Mouse (Mus musculus) bone marrow macrophage, adult 2 months (primary cell): ENCODE data around the gene Rab3d. TPM values are rescaled to one million over a fixed set of nuclear protein-coding genes. Genes with fewer than 3 reads are reported as not detected.

ENCODE experiments used
- H3K27ac ChIP-seq: 2 replicates; pipeline ENCODE4 v1.5.1; 2012; ENCODE audit warnings: low read depth, low read length; ENCODE audit not compliant: insufficient read depth
- H3K4me1 ChIP-seq: 2 replicates; pipeline ENCODE4 v1.6.1; 2012; ENCODE audit warnings: low read length; ENCODE audit not compliant: control insufficient read depth, insufficient read depth
- H3K4me3 ChIP-seq: 2 replicates; pipeline ENCODE4 v1.5.1; 2012; ENCODE audit warnings: mild to moderate bottlenecking, low read length, moderate library complexity; ENCODE audit not compliant: insufficient read depth
- CTCF ChIP-seq: IDR thresholded peaks from 2 replicates; pipeline ENCODE4 v1.5.1; 2012; ENCODE audit warnings: low read depth, mild to moderate bottlenecking, low read length, moderate library complexity
- POLR2A ChIP-seq: IDR thresholded peaks from 2 replicates; pipeline ENCODE4 v1.6.1; 2012; ENCODE audit warnings: mild to moderate bottlenecking, low read depth, low read length, borderline replicate concordance
- polyA plus RNA-seq: library from polyadenylated mRNA; stranded (reverse); fragments of >200 nt; gene quantifications from 2 replicates; pipeline ENCODE4 v1.2.4, GENCODE M21; 2012; ENCODE audit not compliant: missing spikeins, insufficient read depth, insufficient read length

The Rab3d gene
- polyA plus RNA-seq, result 26.9 and 32.4 TPM in 2 replicates

DNA sequence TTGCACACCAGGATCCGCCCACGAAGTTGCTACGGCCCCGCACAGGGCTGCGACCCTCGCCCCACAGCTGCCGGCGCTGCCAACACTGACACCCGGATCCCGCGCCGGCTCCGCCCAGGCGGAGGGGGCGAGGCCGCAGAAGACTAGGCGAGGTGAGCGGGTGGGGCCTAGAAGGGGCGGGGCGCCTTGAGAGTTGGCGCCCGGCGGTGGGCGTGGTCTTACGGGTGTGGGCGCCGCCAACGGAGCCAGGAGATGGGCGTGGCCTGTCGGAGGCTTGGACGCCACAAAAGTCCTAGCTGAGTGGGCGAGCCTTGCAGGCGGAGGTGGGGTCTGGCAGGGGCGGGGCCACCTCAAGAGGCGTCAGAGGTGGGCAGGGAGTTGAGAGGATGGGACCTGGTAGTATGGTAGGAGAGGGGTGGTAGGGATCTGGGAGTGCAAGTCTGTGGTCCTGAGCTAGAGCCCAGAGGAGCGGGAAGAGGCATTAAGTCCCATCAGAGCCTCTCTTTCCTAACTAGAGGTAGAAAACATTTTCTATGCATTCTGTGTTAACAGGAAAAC, at the start of gene Rab3d:
TSS of gene Rab3d (minus strand) at position 158 of the 558 bp plus-strand sequence.
- TF ChIP-seq POLR2A (no peak), CTCF (no peak)
- H3K4me3 ChIP-seq, result peak within 1 kb of the TSS; percentile 94
- H3K4me1 ChIP-seq, result peaks cover 7% of the 10 kb centered on the region
- H3K27ac ChIP-seq, result no peak within 1 kb of the TSS

DNA sequence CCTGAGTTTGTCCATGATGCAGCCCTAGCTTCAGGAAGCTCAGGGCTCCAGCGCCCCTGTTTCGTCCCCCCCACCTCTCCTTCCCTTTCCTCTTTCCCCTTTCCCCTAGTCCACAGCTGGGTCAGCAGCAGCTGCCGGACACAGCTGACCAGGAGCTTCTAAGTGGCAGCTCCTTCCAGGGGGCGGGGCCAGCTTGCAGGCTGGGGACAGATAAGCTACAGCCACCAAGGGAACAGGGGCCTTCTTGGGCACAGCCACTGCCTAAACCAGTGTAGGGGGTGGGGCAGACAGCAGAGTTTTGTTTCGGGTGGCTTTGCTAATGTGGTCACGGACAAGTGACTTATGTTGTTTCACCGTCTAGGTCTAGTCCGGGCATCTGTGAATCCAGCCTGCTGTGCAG, 45.4 kb upstream of the Rab3d start, which contains the start of gene Epor:
TSS of gene Epor (minus strand) at position 90 of the 400 bp plus-strand sequence.
- H3K27ac ChIP-seq, result no peak within 1 kb of the TSS

DNA sequence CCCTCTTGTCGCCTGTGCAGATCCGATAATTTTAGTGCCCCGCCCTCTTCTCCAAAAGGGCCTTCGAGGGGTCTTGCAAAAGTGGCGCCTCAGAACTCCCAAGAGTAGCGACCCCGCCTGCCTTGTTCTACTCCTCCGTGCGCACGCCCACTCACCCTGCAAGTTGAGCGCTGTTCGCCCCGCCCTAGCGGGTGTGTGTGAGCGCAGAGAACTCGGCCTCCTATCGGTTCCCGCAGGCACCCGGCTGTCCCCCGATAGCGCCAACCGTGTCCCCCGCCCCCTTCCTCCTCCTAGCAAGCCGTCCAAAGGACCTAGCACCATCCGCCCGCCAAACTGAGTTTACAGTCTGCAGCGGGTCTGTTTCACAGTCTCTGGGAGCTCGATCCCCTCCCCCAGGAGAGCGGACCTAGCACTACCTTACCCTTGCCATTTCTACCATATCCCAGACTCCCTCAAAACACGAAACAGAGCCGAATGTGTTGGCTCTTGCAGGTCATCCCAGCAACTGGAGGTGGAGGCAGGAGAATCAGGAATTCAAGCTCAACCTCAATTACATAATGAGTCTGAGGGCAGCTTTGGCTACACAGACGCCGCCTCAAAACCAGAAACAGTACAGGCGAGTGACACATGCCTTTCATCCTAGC, 44.5 kb upstream of the Rab3d start:
- H3K4me3 ChIP-seq, result peak overlapping the region; percentile 55
- H3K4me1 ChIP-seq, result peaks cover 3% of the 10 kb centered on the region; the same call in 1 of the 2 replicates
- TF ChIP-seq CTCF (no peak), POLR2A (no peak)
- no peak overlapping the region for H3K27ac ChIP-seq

More for the DNA sequence above, 45.4 kb upstream of the Rab3d start, which contains the start of gene Epor:
- TF ChIP-seq POLR2A (no peak), CTCF (no peak)
- peaks cover 3% of the 10 kb centered on the region; the same call in 1 of the 2 replicates for H3K4me1 ChIP-seq
- peak within 1 kb of the TSS; percentile 55 for H3K4me3 ChIP-seq

DNA sequence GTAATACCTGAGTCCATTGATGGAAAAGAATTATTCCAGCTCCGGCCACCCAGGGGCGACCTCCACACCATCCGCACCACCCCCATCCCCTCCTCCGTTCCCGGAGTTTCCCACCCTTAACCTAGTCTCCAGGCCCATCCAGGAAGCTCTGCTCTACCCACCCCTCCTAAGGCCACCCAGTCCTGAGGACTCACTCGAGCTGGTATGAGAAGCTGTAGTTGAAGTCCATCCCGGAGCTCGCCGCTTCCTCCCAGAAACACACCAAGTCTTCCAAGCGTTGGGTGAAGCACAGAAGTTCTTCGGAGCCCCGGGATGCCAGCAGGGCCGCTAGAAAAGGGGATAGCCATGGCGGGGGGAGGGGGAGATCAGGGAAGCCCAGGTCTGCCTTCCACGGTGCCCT, 44.0 kb upstream of the Rab3d start:
- TF ChIP-seq POLR2A, result no peak
- TF ChIP-seq CTCF, result no peak
- Histone ChIP-seq H3K27ac (no peak overlapping the region), H3K4me3 (peak overlapping the region; percentile 55), H3K4me1 (peaks cover 3% of the 10 kb centered on the region; the same call in 1 of the 2 replicates)

DNA sequence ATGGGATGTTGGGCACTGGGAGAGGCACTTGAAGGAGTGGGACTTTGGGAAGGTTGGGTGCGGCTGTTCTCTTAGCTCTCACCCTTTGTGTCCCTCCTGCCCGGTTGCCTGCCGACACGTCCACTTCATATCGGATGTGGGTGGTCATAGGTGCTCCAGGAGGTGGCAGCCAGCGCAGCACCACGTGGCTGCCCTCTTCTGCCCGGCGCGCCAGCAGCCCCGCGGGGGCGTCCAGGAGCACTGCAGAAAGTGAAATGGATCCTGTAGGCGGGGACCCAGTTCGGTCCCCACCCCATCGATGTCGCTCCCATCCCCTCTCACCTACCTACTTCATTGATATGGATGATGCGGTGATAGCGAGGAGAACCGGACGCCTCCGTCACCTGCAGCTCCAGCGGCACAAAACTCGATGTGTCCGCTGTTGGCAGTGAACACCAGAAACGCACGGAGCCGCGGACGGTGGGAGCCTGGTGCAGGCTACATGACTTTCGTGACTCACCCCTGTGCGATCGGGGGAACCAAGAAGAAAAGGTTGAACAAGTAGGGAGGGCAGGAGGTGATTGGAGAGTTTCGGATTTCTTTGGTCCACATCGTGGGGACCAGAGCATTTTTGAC, 43.5 kb upstream of the Rab3d start:
- Histone ChIP-seq H3K27ac (no peak overlapping the region), H3K4me3 (peak overlapping the region; percentile 55), H3K4me1 (peaks cover 3% of the 10 kb centered on the region; the same call in 1 of the 2 replicates)
- TF ChIP-seq POLR2A, result no peak
- TF ChIP-seq CTCF, result no peak

DNA sequence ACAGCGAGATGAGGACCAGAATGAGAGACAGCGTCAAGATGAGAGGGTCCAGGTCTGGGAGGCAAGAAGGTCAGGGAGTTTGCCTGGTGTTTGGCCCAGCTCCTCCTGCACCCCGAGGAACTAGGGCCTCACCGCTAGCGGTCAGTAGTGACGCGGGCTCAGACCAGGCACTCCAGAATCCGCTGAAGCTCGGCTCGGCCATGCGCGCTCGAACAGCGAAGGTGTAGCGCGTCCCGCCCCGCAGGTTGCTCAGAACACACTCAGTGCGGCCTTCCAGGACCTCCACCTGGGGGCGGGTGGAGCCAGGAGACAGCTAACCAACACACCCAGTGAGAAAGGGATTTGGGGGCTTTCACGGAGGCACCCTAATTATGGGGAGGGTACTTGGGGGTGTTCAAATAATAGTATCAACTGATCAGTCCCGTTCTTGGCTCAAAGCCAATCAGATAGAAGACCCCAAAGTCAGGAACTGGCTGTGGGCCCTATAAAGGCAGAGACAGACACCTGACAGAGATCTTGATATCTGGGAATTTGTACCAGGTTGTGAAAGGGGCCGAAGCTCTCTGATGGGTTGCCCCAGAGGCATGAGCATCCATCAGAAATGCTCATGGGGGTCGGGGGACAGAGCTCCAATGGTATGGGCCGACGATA, 42.7 kb upstream of the Rab3d start:
- H3K27ac ChIP-seq, result no peak overlapping the region
- TF ChIP-seq CTCF, result no peak
- TF ChIP-seq POLR2A, result no peak
- H3K4me1 ChIP-seq, result peaks cover 3% of the 10 kb centered on the region; the same call in 1 of the 2 replicates
- no peak overlapping the region for H3K4me3 ChIP-seq

DNA sequence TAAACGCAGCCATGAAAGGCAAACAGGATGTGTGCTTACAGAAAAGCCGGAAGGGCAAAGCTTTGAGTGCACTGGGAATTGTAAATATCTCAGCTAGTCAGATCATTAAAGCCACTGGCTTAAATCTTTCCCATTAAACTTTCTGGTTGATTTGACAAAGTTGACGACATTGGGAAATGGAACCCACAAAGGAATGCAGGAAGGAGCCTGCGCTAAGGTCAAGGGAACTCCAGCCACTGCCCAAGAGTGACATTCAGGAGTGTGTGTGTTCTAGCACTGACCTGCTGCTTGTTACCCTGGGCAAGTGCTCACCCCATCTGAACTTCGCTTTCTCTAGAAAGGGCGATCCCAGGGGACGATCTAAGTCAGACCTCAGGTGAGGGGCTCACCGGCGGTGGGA, 42.1 kb upstream of the Rab3d start:
- Histone ChIP-seq H3K4me1 (peaks cover 3% of the 10 kb centered on the region; the same call in 1 of the 2 replicates), H3K27ac (no peak overlapping the region), H3K4me3 (no peak overlapping the region)
- no peak for TF ChIP-seq CTCF
- no peak for TF ChIP-seq POLR2A

DNA sequence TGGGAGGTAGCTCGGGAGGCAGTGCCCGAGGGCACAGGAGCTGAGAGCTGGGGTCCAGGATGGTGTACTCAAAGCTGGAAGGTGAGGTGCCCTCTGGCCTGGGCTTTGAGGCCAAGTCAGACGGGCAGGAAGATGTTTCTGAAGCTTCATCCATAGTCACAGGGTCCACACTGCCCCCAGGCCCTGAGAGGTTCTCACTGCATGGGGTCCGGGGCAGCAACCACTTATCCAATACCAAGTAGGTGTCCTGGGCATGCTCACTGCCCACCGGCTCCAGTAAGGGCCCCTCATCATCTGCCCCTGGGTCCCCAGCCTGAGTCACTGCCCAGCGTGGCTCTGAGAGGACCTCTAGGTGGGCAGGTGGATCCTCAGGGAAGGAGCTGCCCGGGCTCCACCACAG, 41.3 kb upstream of the Rab3d start:
- no peak overlapping the region for H3K4me3 ChIP-seq
- H3K4me1 ChIP-seq, result peaks cover 7% of the 10 kb centered on the region
- H3K27ac ChIP-seq, result no peak overlapping the region
- TF ChIP-seq POLR2A (no peak), CTCF (no peak)

DNA sequence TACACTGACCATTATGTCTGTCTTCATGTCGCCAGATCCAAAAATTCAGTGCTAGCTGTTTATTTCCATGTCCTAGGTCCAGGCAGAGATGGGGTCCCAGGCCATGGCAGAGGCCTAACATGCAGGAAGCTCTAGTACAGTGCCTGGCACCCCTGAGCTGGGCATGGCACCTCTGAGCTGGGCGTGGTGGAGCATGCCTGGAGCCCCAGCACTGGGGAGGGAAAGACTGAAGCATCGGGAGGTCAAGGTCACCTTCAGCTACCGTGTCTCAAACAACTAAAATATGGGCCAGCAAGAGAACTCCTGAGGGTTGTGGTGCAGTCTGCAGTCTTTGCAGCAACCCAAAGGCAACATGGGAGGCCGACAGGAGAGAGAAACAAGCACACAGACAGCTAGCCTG, 40.4 kb upstream of the Rab3d start:
- Histone ChIP-seq H3K27ac (no peak overlapping the region), H3K4me1 (peaks cover 4% of the 10 kb centered on the region), H3K4me3 (no peak overlapping the region)
- TF ChIP-seq CTCF (no peak), POLR2A (no peak)

DNA sequence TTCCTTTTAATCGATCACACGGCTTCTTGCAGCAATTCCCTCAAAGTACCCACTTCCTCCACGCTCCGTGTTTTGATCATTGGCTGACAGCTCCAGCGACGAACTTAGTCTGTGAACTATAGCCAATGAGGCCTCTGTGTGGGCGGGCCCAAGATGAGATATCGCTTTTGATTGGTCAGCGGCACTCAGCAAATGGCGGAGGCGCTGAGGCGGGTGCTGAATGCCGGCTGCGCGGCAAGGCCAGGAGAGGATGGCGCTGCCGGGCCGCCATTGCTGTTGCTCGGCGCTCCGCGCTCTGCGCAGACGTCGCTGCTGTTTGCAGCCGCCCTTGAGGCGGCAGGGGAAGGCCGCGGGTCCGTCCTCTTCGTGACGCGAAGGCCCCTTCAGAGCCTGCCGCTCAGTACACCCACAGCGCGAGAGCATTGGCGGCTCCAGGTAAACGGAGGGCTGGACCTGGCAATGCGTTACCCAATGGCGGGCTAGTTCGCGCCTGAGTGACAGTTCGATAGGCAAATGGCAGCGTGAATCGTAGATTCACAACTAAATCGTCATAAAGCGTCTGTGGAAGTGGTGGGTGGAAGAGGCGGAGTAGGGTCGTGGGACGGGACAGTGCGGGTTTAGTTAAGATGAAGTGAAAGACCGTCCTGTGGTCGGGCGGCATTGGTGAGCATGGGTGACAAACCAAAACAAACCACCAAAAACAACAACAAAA, 37.7 kb upstream of the Rab3d start, which contains the start of gene Swsap1:
TSS of gene Swsap1 (plus strand) at position 186 of the 712 bp plus-strand sequence.
- H3K27ac ChIP-seq, result peak within 1 kb of the TSS; percentile 73

More for the DNA sequence above, 37.7 kb upstream of the Rab3d start, which contains the start of gene Swsap1:
- Histone ChIP-seq H3K4me3 (peak within 1 kb of the TSS; percentile 69), H3K4me1 (peaks cover 4% of the 10 kb centered on the region)
- TF ChIP-seq POLR2A (no peak), CTCF (no peak)
